Mouse (Mus musculus) Patski (cell line): Measurements from ENCODE around the gene Rps6ka6. TPM values are rescaled to one million over a fixed set of nuclear protein-coding genes. Genes with fewer than 3 reads are reported as not detected.

Experiments
- ATAC-seq: fragments of 100-300 bp; one replicate; pipeline ENCODE4 v1.8.0; 2021
- CTCF ChIA-PET: fragments of 350-600 bp; sonication (Branson Sonifier 250); formaldehyde crosslinking; loops from one replicate; lab custom pipeline; 2022; ENCODE audit warnings: inconsistent platforms; lab: Charles Lee
- POLR2A ChIA-PET: fragments of 350-600 bp; sonication (Branson Sonifier 250); formaldehyde crosslinking; loops from one replicate; lab custom pipeline; 2022; ENCODE audit warnings: antibody characterized with exemption, inconsistent platforms; lab: Charles Lee
- DNase-seq: peaks from one replicate; pipeline ENCODE4 v3.0.0-alpha.2; 2011; ENCODE audit warnings: low read depth, low spot score
- H3K27me3 ChIP-seq: fragments of 371-371 bp; one replicate; pipeline ENCODE4 v1.5.1; 2021
- CTCF ChIP-seq: fragments of 100-300 bp; IDR thresholded peaks from one replicate; pipeline ENCODE4 v1.5.1; 2021
- in situ Hi-C: fragments of 300-500 bp; cut with MboI; formaldehyde crosslinking; loops from 3 replicates; pipeline ENCODE4 v1.11.1; 2018; ENCODE audit warnings: low pct_unique_long_range_greater_than_20kb, mixed read lengths
- polyA plus RNA-seq: library from polyadenylated mRNA; unstranded; gene quantifications from one replicate; pipeline ENCODE4 v1.2.3, GENCODE M21; 2021

Rps6ka6 gene
- polyA plus RNA-seq, 1 experiment from 2014 or later: 0.18 TPM

GRCm38 (mm10) chrX:111374177-111374576, 163.6 kb downstream of the Rps6ka6 start:
- CTCF ChIA-PET: no interaction called here
- ATAC-seq: no peak

More at GRCm38 (mm10) chrX:111374177-111374576, 163.6 kb downstream of the Rps6ka6 start:
- no peak for DNase-seq
- in situ Hi-C loops: no loop called here
- H3K27me3 ChIP-seq: peaks cover 14% of the 10 kb centered on the region
- POLR2A ChIA-PET: no interaction called here
- TF ChIP-seq CTCF: no peak

Other genes starting within 250 kb of the Rps6ka6 start
- not detected for gene Hdx, start 159.1 kb upstream of the Rps6ka6 start, polyA plus RNA-seq